Mouse (Mus musculus): ENCODE measurements around the gene Gm6408. TPM values are rescaled to one million over a fixed set of nuclear protein-coding genes. Genes with fewer than 3 reads are reported as not detected.
"Not testable (repeated sequence)": the region's sequence is repeated elsewhere in the genome, so short reads cannot be mapped to it uniquely, and the experiment has no call there.

Gm6408 gene
- polyA plus RNA-seq, 1 experiment from 2014 or later: not detected

GRCm38 (mm10) chr5:146470821-146471220, 10.9 kb upstream of the Gm6408 start:
- no peak for ATAC-seq (replicated peaks)
- H3K4me2 ChIP-seq: no peak overlapping the region
- no peaks in the 10 kb centered on the region for H3K9me3 ChIP-seq
- no peak overlapping the region for H3K9ac ChIP-seq
- H3K27me3 ChIP-seq (replicated peaks): no peaks in the 10 kb centered on the region
- 90% methylated on average over 9 of the region's 9 CpGs for WGBS
- no peaks in the 10 kb centered on the region for H3K4me1 ChIP-seq
- no peak overlapping the region for H3K27ac ChIP-seq
- H3K4me3 ChIP-seq: no peak overlapping the region
- peaks cover 11% of the 10 kb centered on the region; the same call in 1 of the 2 replicates for H3K36me3 ChIP-seq (replicated peaks)

GRCm38 (mm10) chr5:146471311-146471710, 10.5 kb upstream of the Gm6408 start:
- Histone ChIP-seq H3K27ac (no peak overlapping the region), H3K4me3 (no peak overlapping the region), H3K9me3 (no peaks in the 10 kb centered on the region), H3K27me3 (replicated peaks) (no peaks in the 10 kb centered on the region), H3K36me3 (replicated peaks) (peaks cover 9% of the 10 kb centered on the region; the same call in 1 of the 2 replicates), H3K9ac (no peak overlapping the region), H3K4me2 (no peak overlapping the region), H3K4me1 (no peaks in the 10 kb centered on the region)
- ATAC-seq (replicated peaks): no peak
- WGBS: 91% methylated on average over 5 of the region's 5 CpGs

GRCm38 (mm10) chr5:146471821-146472220, 9.9 kb upstream of the Gm6408 start:
- Histone ChIP-seq H3K27ac (no peak overlapping the region), H3K9ac (no peak overlapping the region), H3K4me2 (no peak overlapping the region), H3K36me3 (replicated peaks) (peaks cover 6% of the 10 kb centered on the region; the same call in 1 of the 2 replicates), H3K4me3 (no peak overlapping the region), H3K4me1 (no peaks in the 10 kb centered on the region), H3K27me3 (replicated peaks) (no peaks in the 10 kb centered on the region), H3K9me3 (no peaks in the 10 kb centered on the region)
- ATAC-seq (replicated peaks): no peak
- WGBS: 96% methylated on average over 12 of the region's 12 CpGs

- 10% methylated on average over 4 of the region's 4 CpGs for WGBS
- not testable (repeated sequence) for H3K4me1 ChIP-seq; H3K36me3 ChIP-seq (replicated peaks); H3K9me3 ChIP-seq; H3K4me2 ChIP-seq; H3K27ac ChIP-seq; H3K9ac ChIP-seq; H3K27me3 ChIP-seq (replicated peaks); H3K4me3 ChIP-seq; ATAC-seq (replicated peaks)
These were observed 2.2 kb upstream of the Gm6408 start for GRCm38 (mm10) chr5:146479564-146479963.

- H3K9ac ChIP-seq; H3K27ac ChIP-seq; H3K36me3 ChIP-seq (replicated peaks); H3K9me3 ChIP-seq; H3K4me3 ChIP-seq; H3K27me3 ChIP-seq (replicated peaks); H3K4me1 ChIP-seq; ATAC-seq (replicated peaks); H3K4me2 ChIP-seq: not testable (repeated sequence)
- 15% methylated on average over 3 of the region's 4 CpGs for WGBS
These were observed 7.2 kb downstream of the Gm6408 start for GRCm38 (mm10) chr5:146488959-146489358.

- H3K4me1 ChIP-seq; H3K27me3 ChIP-seq (replicated peaks); H3K4me3 ChIP-seq; H3K9ac ChIP-seq; H3K27ac ChIP-seq; ATAC-seq (replicated peaks); H3K36me3 ChIP-seq (replicated peaks); H3K9me3 ChIP-seq; H3K4me2 ChIP-seq: not testable (repeated sequence)
- WGBS: no CpG with 5 or more reads among the region's 5 CpGs
These were observed 9.3 kb downstream of the Gm6408 start, which contains the start of gene Gm6370 for GRCm38 (mm10) chr5:146491063-146491462. Gene Gm6370, plus strand, starts transcription at chr5:146491363.

- H3K4me3 ChIP-seq; H3K9ac ChIP-seq; ATAC-seq (replicated peaks); H3K4me2 ChIP-seq; H3K27me3 ChIP-seq (replicated peaks); H3K36me3 ChIP-seq (replicated peaks); H3K4me1 ChIP-seq; H3K27ac ChIP-seq; H3K9me3 ChIP-seq: not testable (repeated sequence)
- no CpG with 5 or more reads among the region's 5 CpGs for WGBS
These were observed 20.3 kb downstream of the Gm6408 start, which contains the start of gene 4930449I24Rik for GRCm38 (mm10) chr5:146502099-146502498. Gene 4930449I24Rik, plus strand, starts transcription at chr5:146502399.

GRCm38 (mm10) chr5:146513823-146514222, 32.1 kb downstream of the Gm6408 start, which contains the start of gene Gm3402:
Gene Gm3402, plus strand, starts transcription at chr5:146514123.
- not testable (repeated sequence) for H3K4me3 ChIP-seq; H3K4me2 ChIP-seq; H3K36me3 ChIP-seq (replicated peaks); ATAC-seq (replicated peaks); H3K27me3 ChIP-seq (replicated peaks); H3K9me3 ChIP-seq; H3K4me1 ChIP-seq; H3K9ac ChIP-seq; H3K27ac ChIP-seq
- 80% methylated on average over 1 of the region's 5 CpGs for WGBS

GRCm38 (mm10) chr5:146525501-146525900, 43.7 kb downstream of the Gm6408 start, which contains the start of gene Gm3404:
Gene Gm3404, plus strand, starts transcription at chr5:146525801.
- not testable (repeated sequence) for H3K9me3 ChIP-seq; H3K4me2 ChIP-seq; H3K27me3 ChIP-seq (replicated peaks); ATAC-seq (replicated peaks); H3K4me3 ChIP-seq; H3K4me1 ChIP-seq; H3K9ac ChIP-seq; H3K36me3 ChIP-seq (replicated peaks); H3K27ac ChIP-seq
- WGBS: 97% methylated on average over 3 of the region's 3 CpGs

Other genes starting within 250 kb of the Gm6408 start
- gene Wasf3, start 97.0 kb upstream of the Gm6408 start, polyA plus RNA-seq (2015; fragmentation: Nextera tagmentation; extraction: Ambion mirVana): 18.5 and 18.8 TPM in 2 replicates
- not detected in 2 replicates for gene Gm6370, start 9.4 kb downstream of the Gm6408 start, polyA plus RNA-seq (2015; fragmentation: Nextera tagmentation; extraction: Ambion mirVana)
- not detected in 2 replicates for gene 4930449I24Rik, start 20.4 kb downstream of the Gm6408 start, polyA plus RNA-seq (2015; fragmentation: Nextera tagmentation; extraction: Ambion mirVana)
- gene Gm3402, start 32.2 kb downstream of the Gm6408 start, polyA plus RNA-seq (2015; fragmentation: Nextera tagmentation; extraction: Ambion mirVana): not detected in 2 replicates
- gene Gm3404, start 43.8 kb downstream of the Gm6408 start, polyA plus RNA-seq (2015; fragmentation: Nextera tagmentation; extraction: Ambion mirVana): not detected in 2 replicates
- not detected in 2 replicates for gene Gm3409, start 55.7 kb downstream of the Gm6408 start, polyA plus RNA-seq (2015; fragmentation: Nextera tagmentation; extraction: Ambion mirVana)
- not detected in 2 replicates for gene Gm3415, start 74.2 kb downstream of the Gm6408 start, polyA plus RNA-seq (2015; fragmentation: Nextera tagmentation; extraction: Ambion mirVana)
- gene Gpr12, start 103.3 kb downstream of the Gm6408 start, polyA plus RNA-seq (2015; fragmentation: Nextera tagmentation; extraction: Ambion mirVana): 26.7 and 27.3 TPM in 2 replicates